Mouse (Mus musculus) left cerebral cortex, postnatal 36 days (tissue): ENCODE measurements around the gene Bicdl2. TPM values are rescaled to one million over a fixed set of nuclear protein-coding genes. Genes with fewer than 3 reads are reported as not detected.

Experiments used
- DNase-seq, 2 experiments: peaks; one replicate each; pipeline ENCODE4 v3.0.0; 2021 to 2022; ENCODE audit warnings: low spot score in 2 of 2, mixed read lengths in 1 of 2
- intact Hi-C: fragments of 180-260 bp; cut with DNase I; formaldehyde crosslinking; loops from one replicate; pipeline ENCODE4 v1.15.1; 2025
- total RNA-seq, 2 experiments: library from RNA; stranded (reverse); gene quantifications; 2 replicates each; pipeline ENCODE4 v1.2.3; 2021

Gene Bicdl2
- total RNA-seq, 2 experiments from 2014 or later, result not detected

DNA sequence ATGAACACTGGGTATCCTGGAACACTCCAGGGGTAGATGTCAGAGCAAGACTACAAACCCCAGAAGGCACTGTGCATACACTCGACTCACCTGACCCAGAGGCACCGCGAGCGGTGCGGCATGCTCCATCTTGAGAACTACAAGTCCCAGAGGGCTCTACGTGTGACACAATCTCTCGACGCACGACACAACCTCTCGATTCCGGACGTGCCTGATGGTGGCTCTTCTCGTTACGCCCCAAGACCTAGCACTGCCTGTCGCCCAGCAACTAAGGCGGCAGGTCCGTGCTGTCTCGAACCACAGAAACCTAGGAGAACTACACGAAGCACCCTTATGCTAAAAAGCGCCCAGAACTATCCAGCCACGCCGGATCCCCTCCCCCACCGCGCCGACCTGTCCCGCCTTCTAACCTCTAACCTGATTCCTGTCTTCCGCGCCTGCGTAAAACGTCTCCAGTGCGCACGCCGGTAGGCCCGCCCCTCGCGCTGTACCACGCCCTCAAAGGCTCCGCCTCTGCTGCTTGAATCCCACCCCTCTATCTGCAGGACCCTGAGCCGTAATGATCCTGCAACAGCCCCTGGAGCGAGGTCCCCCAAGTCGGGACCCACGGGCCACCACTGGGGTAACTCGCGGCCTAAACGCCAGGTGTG, 13.2 kb downstream of the Bicdl2 start, which contains the start of the genes Hcfc1r1 and Thoc6:
Hcfc1r1 (plus strand) TSS at position 173 of the 650 bp plus-strand sequence.
Thoc6 (minus strand) TSS at position 459 of the 650 bp plus-strand sequence.
- peak; percentile 95 to 96 for DNase-seq
- intact Hi-C loops, result loop anchor here (5.0 kb wide), 1 partner anchor 34 kb away; no protein-coding TSS in a partner anchor

- intact Hi-C loops, result loop anchor here (5.0 kb wide), 1 partner anchor 33 kb away; no protein-coding TSS in a partner anchor
Measured at GRCm38 (mm10) chr17:23674271-23674952, 14.1 kb downstream of the Bicdl2 start.

GRCm38 (mm10) chr17:23675127-23675526, 14.8 kb downstream of the Bicdl2 start:
- intact Hi-C loops, result no loop called here
- no peak for DNase-seq

More at GRCm38 (mm10) chr17:23674271-23674952, 14.1 kb downstream of the Bicdl2 start:
- no peak for DNase-seq

DNA sequence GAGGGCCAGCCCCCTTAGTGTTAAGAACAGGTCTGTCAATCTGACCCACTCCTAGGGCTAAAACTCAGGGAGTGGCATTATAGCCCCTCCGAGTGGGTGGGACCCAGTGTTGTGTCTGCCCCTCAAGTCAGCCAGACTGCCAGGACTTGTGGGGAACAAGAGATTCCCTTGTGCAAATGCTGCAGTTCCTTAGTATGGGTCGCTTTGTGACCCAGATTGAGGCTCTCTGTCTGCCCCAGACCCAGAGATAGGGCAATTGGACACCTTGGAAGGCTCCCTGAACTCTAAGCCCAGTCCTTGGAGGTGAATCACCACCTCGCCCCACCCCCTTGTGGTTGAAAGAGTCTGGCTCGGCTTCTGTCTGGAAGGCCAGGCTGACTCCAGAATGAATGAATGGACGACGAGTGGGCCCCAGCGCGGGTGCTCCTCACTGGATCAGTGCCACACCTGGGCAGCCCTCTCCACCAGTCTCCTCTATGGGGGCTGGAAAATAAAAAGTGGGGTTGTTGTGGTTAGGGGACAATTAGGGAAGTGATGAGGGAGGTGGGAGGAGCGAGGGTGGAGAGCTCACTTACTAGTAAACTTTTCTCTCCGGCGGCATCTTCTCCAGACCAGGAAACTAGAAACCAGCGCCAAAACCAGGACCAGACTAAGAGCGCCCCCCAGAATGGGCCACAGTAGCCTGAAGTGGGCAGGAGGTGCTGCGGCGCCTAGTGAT, 15.4 kb downstream of the Bicdl2 start:
- DNase-seq, result peak in 1 of 2 experiments; percentile 32
- intact Hi-C loops, result no loop called here

DNA sequence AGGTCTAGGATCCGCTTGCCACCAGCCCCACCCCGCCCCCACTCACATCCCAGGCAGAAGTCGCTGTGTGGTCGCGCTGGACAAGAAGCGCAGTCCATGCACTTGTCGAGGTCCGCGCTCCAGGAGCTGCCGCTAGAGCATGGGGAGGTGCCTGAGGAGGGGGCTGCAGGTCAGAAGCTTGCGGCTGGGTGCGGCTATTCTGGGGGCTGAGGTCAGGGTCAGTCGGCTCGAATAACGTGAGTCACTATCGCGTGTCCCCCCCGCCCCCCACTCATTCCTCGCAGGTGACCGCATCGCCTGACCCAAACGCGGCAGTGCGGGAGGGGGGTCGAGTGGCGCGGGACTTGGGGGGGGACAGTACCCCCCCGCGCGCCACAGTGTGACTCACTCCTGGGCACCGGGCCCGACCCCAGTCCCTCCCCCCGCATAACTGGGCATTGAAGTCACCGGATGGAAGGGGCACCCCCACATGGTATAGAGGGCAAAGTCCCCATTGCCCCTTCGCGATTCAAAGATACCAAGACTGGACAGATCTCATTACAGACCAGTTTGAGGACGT, 16.2 kb downstream of the Bicdl2 start:
- intact Hi-C loops, result no loop called here
- no peak for DNase-seq

GRCm38 (mm10) chr17:23677236-23677679, 17.0 kb downstream of the Bicdl2 start, which contains the start of gene Tnfrsf12a:
Gene Tnfrsf12a (minus strand): TSS chr17:23677468.
- intact Hi-C loops, result no loop called here
- peak; percentile 74 to 84 for DNase-seq

- intact Hi-C loops, result no loop called here
- DNase-seq, result no peak
Measured at GRCm38 (mm10) chr17:23679127-23679835, 19.0 kb downstream of the Bicdl2 start, which contains the start of gene Cldn6. Gene Cldn6 (plus strand): TSS chr17:23679249.

- no peak for DNase-seq
- intact Hi-C loops, result no loop called here
Measured at GRCm38 (mm10) chr17:23680336-23680735, 20.0 kb downstream of the Bicdl2 start.

GRCm38 (mm10) chr17:23681086-23681485, 20.8 kb downstream of the Bicdl2 start:
- intact Hi-C loops, result no loop called here

GRCm38 (mm10) chr17:23682092-23682491, 21.8 kb downstream of the Bicdl2 start:
- intact Hi-C loops, result no loop called here
- DNase-seq, result no peak

More at GRCm38 (mm10) chr17:23681086-23681485, 20.8 kb downstream of the Bicdl2 start:
- no peak for DNase-seq

- intact Hi-C loops, result no loop called here
- no peak for DNase-seq
Measured at GRCm38 (mm10) chr17:23682530-23682929, 22.2 kb downstream of the Bicdl2 start.

DNA sequence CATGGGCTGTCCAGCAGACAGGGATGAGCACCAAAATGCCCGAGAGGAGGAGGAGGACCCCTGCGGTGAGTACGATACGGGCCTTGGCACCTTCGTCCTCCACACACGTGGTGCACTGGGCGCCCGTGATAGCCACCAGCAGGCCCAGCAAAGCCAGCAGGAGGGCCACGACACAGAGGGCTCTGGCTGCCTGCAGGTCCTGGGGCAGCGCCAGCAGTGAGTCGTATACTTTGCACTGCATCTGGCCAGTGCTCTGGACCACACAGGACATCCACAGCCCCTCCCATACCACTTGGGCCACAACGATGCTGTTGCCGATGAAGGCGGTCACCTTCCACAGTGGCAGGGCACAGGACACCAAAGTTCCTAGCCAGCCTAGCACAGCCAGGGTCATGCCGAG, 22.9 kb downstream of the Bicdl2 start:
- intact Hi-C loops, result no loop called here

DNA sequence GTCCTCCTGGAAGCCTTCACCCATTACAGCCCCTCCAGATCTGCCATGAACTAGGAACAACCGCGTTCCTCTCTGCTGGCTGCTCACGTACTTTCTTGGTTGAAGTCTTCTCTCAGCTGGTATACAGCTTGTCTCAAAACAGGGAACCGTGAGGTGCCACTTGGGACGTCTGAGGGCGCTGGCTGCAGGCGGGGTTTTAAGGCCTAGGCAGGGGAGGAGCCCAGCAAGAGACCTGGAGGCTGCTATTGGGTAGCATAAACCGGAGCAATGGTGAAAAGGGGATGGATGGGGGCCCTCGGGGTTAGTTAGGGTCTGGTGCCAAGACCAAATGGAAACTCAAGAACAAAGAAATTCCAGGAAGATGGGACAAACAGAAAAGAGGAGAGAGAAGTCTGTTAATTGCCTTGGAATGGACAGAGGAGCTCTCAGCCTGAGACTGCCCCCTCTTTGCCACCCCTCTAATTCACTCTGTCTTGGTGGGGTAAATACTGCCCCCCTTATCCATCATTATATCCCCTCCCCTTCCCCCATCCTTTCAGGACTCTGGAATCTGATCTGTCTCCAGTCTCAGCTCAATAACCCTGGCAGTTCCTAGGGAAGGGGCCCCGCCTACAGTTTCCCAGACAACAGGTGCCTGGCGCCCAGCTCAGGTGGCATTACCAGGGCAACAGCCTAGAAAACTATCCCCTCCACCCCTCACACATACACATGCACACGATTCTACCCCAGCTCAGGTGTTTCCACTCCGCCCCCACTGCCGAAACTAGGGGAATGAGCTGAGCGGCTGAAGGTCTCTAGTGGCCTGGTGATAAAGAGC, 23.8 kb downstream of the Bicdl2 start, which contains the start of gene Cldn9:
Cldn9 (minus strand) TSS at position 171 of the 817 bp plus-strand sequence.
- intact Hi-C loops, result no loop called here
- no peak for DNase-seq

More for the DNA sequence above, 22.9 kb downstream of the Bicdl2 start:
- DNase-seq, result no peak

DNA sequence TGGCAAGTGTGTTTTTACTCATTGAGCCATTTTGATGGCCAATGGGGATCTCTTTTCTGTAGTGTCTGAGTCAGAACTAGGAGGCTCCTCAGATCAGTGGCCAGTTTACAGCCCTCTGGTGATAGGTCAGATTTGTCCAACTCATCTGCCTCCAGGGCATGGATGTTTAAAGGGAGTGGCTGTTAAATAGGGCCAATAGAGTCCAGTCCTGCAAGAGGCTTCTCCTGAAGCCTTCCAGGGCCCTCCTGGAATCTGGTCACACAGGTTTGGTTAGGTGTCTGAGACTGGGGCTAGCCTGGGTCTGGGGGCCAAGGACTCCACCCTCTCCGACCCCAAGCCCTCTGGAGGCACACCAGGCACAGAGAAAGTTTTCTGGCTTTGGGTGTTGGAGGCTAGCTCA, 34.2 kb downstream of the Bicdl2 start:
- intact Hi-C loops, result no loop called here
- no peak for DNase-seq

DNA sequence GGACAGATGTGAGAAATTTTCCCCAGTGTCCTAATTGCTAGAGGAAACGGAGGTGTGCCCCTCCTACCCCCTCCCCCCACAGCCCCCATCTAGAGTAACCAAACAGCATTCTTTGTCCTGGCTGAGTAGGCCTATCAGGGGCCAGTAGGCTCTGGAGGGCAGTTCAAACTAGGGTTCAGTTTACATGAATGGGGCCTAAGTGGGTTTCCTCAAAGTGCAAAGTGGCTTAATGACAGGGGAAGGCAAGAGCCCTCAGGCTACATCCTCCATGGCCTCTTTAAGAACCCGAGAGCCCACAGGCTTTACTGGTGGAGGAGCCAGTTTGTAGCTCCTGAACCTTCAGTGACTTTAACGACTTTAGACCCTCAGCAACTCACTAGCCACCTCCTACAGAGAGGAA, 35.5 kb downstream of the Bicdl2 start:
- intact Hi-C loops, result no loop called here
- no peak for DNase-seq

DNA sequence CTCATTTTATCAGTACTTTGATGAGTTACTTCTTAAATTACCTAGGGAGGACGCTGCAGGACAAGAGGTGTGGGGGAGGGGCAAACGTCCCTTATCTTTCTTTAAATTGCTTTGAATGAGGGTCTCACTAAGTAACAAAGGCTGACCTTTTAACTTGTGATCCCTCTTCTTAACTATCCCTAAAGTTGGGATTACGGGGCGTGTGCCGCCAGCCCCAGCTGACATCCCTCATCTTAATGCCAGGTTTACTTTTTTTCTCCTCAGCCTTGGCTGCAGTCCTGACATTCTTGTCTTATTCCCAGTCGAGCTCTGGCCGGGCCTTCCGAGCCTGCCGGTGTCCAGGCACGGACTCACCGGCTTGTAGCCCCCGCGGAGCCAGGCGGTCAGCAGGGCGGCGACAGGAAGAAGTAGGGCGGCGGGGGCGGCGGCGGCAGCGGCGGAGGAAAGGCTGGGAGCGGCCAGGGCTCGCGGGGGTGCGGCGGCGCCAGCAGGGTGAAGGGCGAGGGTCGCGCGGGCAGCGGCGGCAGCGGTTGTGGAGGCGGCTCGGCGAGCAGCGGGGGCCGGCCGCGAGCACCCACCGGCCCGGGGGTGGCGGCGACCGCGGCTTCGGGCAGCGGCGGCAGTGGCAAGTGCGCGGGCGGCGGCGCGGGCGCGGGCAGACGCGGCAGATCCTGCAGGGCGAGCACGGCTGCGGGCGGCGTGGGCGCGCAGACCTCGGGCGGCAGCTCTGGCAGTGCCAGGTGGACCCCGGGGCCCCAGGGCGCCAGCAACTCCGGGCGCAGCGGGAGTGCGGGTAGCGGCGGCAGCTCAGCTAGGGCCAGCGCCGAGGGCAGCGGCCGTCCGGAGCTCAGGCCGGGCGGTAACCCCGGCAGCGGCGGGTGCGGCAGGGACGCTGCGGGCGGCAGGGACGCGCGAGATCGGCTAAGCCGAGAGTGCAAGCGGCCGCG, 39.1 kb downstream of the Bicdl2 start:
- DNase-seq, result peak; percentile 23 to 50
- intact Hi-C loops, result loop anchor here (5.0 kb wide), 1 partner anchor 132 kb away; no protein-coding TSS in a partner anchor

DNA sequence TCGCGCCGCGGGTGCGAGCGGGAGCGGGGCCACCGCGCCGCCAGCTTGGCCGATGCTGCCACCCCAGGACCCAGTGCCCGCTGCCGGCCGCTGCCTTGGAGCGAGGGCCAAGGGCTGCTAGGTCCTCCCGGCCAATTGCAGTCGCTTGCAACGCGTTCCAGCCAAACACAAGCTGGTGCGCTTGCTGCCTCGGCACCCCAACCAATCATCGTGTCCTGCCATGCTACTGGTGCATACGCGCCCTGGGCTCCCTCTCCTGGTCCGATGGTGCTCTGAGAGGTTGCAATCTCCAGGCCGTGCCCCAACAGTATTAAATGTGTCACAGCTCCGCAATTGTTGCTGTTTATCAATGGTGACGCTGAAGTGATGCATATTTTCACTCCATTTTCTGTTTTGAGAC, 39.8 kb downstream of the Bicdl2 start:
- intact Hi-C loops, result loop anchor here (5.0 kb wide), 1 partner anchor 133 kb away; no protein-coding TSS in a partner anchor

More for the DNA sequence above, 39.8 kb downstream of the Bicdl2 start:
- peak; percentile 87 for DNase-seq
